Comparison of ENCODE assay signal across 8 mouse cellular contexts in genomic region chr14:52257484-52258213, GRCm38 (mm10). TPM values are rescaled to one million over a fixed set of nuclear protein-coding genes. Genes with fewer than 3 reads are reported as not detected.
DNase-seq lines count a peak whose midpoint lies in the region; ATAC-seq and TF ChIP-seq lines count a peak whose summit lies in the region.

TSS of gene Chd8 (minus strand) at chr14:52257780.

- peak; percentile 100 for ATAC-seq in forebrain, embryonic 12.5 days (ENCODE audit: low FRiP score)
- ATAC-seq in heart, postnatal 0 days (ENCODE audit: insufficient read depth, low read depth) = peak; percentile 100
- ATAC-seq in liver, postnatal 0 days = peak; percentile 100
- ATAC-seq in neural tube, embryonic 14.5 days (ENCODE audit: low read depth) = peak; percentile 100

- no peaks in the 10 kb centered on the region for H3K9me3 ChIP-seq in E14TG2a.4 (ENCODE audit: low read length)
- no peaks in the 10 kb centered on the region for H3K9me3 ChIP-seq in forebrain, embryonic 12.5 days
- H3K9me3 ChIP-seq in heart, postnatal 0 days (replicated peaks; ENCODE audit: control insufficient read depth, low read length) = no peaks in the 10 kb centered on the region
- H3K9me3 ChIP-seq in liver, postnatal 0 days (ENCODE audit: low read length) = no peaks in the 10 kb centered on the region
- no peaks in the 10 kb centered on the region for H3K9me3 ChIP-seq in neural tube, embryonic 14.5 days (ENCODE audit: control insufficient read depth, low read length)

- DNase-seq in c-Kit-positive CD71-positive TER-119-positive erythroid progenitor cells, embryonic 14.5 days (ENCODE audit: low spot score) = peak; percentile 95
- peak; percentile 96 for DNase-seq in heart, postnatal 0 days (ENCODE audit: low spot score)
- peak; percentile 88 for DNase-seq in large intestine, adult 2 months (ENCODE audit: low read depth, low spot score)
- peak; percentile 98 for DNase-seq in liver, postnatal 0 days
- peak; percentile 97 for DNase-seq in testis, postnatal 10 days (ENCODE audit: low spot score)

- H3K36me3 ChIP-seq in E14TG2a.4 (ENCODE audit: insufficient read depth, low read length) = peaks cover 7% of the 10 kb centered on the region
- H3K36me3 ChIP-seq in forebrain, embryonic 12.5 days (replicated peaks) = peaks cover 3% of the 10 kb centered on the region; the same call in 1 of the 2 replicates
- H3K36me3 ChIP-seq in heart, postnatal 0 days (replicated peaks; ENCODE audit: control insufficient read depth, insufficient read depth, low read length) = peaks cover 10% of the 10 kb centered on the region
- no peaks in the 10 kb centered on the region for H3K36me3 ChIP-seq in liver, postnatal 0 days (replicated peaks; ENCODE audit: insufficient read depth, low read length)
- H3K36me3 ChIP-seq in neural tube, embryonic 14.5 days (ENCODE audit: control insufficient read depth, insufficient read depth, low read length) = 0 out of 2 replicates have a peak, but pooled peaks cover 2% of the 10 kb centered on the region

- no peaks in the 10 kb centered on the region for H3K27me3 ChIP-seq in E14TG2a.4 (ENCODE audit: insufficient read depth, low read length)
- no peaks in the 10 kb centered on the region for H3K27me3 ChIP-seq in forebrain, embryonic 12.5 days
- no peaks in the 10 kb centered on the region for H3K27me3 ChIP-seq in heart, postnatal 0 days (ENCODE audit: control insufficient read depth, insufficient read depth, low read length)
- no peaks in the 10 kb centered on the region for H3K27me3 ChIP-seq in liver, postnatal 0 days (ENCODE audit: insufficient read depth, low read length)
- H3K27me3 ChIP-seq in neural tube, embryonic 14.5 days (ENCODE audit: control insufficient read depth, insufficient read depth, low read length) = no peaks in the 10 kb centered on the region

- H3K9ac ChIP-seq in forebrain, embryonic 12.5 days = peak within 1 kb of the TSS; percentile 87
- H3K9ac ChIP-seq in heart, postnatal 0 days (replicated peaks; ENCODE audit: low read depth, low read length) = peak within 1 kb of the TSS; percentile 86
- H3K9ac ChIP-seq in liver, postnatal 0 days (replicated peaks) = peak within 1 kb of the TSS; percentile 91
- H3K9ac ChIP-seq in neural tube, embryonic 14.5 days (replicated peaks; ENCODE audit: low read depth, low read length) = peak within 1 kb of the TSS; percentile 84

- H3K4me2 ChIP-seq in forebrain, embryonic 12.5 days = peak within 1 kb of the TSS; percentile 72
- peak within 1 kb of the TSS; percentile 86 for H3K4me2 ChIP-seq in heart, postnatal 0 days (ENCODE audit: low read depth, low read length)
- peak within 1 kb of the TSS; percentile 87 for H3K4me2 ChIP-seq in liver, postnatal 0 days (ENCODE audit: low read depth, low read length)
- H3K4me2 ChIP-seq in neural tube, embryonic 14.5 days (ENCODE audit: low read depth, low read length) = peak within 1 kb of the TSS; percentile 62

- H3K4me1 ChIP-seq in E14TG2a.4 (replicated peaks; ENCODE audit: low read depth, low read length) = peaks cover 46% of the 10 kb centered on the region
- H3K4me1 ChIP-seq in forebrain, embryonic 12.5 days = peaks cover 23% of the 10 kb centered on the region
- H3K4me1 ChIP-seq in heart, postnatal 0 days (ENCODE audit: control insufficient read depth, insufficient read depth) = peaks cover 11% of the 10 kb centered on the region; the same call in 1 of the 2 replicates
- peaks cover 14% of the 10 kb centered on the region for H3K4me1 ChIP-seq in liver, postnatal 0 days (ENCODE audit: insufficient read depth)
- peaks cover 10% of the 10 kb centered on the region for H3K4me1 ChIP-seq in neural tube, embryonic 14.5 days (ENCODE audit: control insufficient read depth, insufficient read depth, low read length)

- peak; percentile 8; the same call in 1 of the 2 replicates for TF ChIP-seq CTCF in E14TG2a.4 (conservative IDR thresholded peaks at IDR 0.05; ENCODE audit: low read length)
- peak; percentile 75 for TF ChIP-seq CTCF in heart, postnatal 0 days (IDR thresholded peaks at IDR 0.05; ENCODE audit: low read depth)
- peak; percentile 96 for TF ChIP-seq CTCF in liver, postnatal 0 days (IDR thresholded peaks at IDR 0.05; ENCODE audit: low read depth)

- TF ChIP-seq EP300 in heart, postnatal 0 days (IDR thresholded peaks at IDR 0.05; ENCODE audit: low read depth) = peak; percentile 78; the same call in 1 of the 2 replicates
- TF ChIP-seq EP300 in liver, postnatal 0 days (IDR thresholded peaks at IDR 0.05; ENCODE audit: low read depth) = peak; percentile 59; the same call in 1 of the 2 replicates

- under 1% methylated on average over 54 of the region's 54 CpGs for WGBS in forebrain, embryonic 12.5 days
- WGBS in heart, postnatal 0 days = under 1% methylated on average over 54 of the region's 54 CpGs
- under 1% methylated on average over 54 of the region's 54 CpGs for WGBS in large intestine, adult 2 months
- WGBS in liver, postnatal 0 days (ENCODE audit: insufficient replicate concordance) = under 1% methylated on average over 53 of the region's 54 CpGs
- WGBS in neural tube, embryonic 14.5 days = under 1% methylated on average over 54 of the region's 54 CpGs

- H3K27ac ChIP-seq in forebrain, embryonic 12.5 days = peak within 1 kb of the TSS; percentile 94
- H3K27ac ChIP-seq in heart, postnatal 0 days (ENCODE audit: low read depth) = peak within 1 kb of the TSS; percentile 95
- H3K27ac ChIP-seq in liver, postnatal 0 days (ENCODE audit: low read depth) = peak within 1 kb of the TSS; percentile 94
- H3K27ac ChIP-seq in neural tube, embryonic 14.5 days (ENCODE audit: low read depth, low read length) = peak within 1 kb of the TSS; percentile 93

- peak within 1 kb of the TSS; percentile 95 for H3K4me3 ChIP-seq in E14TG2a.4 (replicated peaks; ENCODE audit: low read length)
- peak within 1 kb of the TSS; percentile 84 for H3K4me3 ChIP-seq in forebrain, embryonic 12.5 days (replicated peaks)
- H3K4me3 ChIP-seq in heart, postnatal 0 days (ENCODE audit: low read depth, low read length) = peak within 1 kb of the TSS; percentile 86
- peak within 1 kb of the TSS; percentile 96 for H3K4me3 ChIP-seq in liver, postnatal 0 days (ENCODE audit: low read depth, low read length)
- H3K4me3 ChIP-seq in neural tube, embryonic 14.5 days (ENCODE audit: low read depth, low read length) = peak within 1 kb of the TSS; percentile 85

RNA-seq across cellular contexts. Expression of gene Chd8, which starts in this region (rescaled TPM):
- 57.8 and 65.9 TPM in 2 replicates for polyA plus RNA-seq in forebrain, embryonic 12.5 days (2016; fragmentation: Nextera tagmentation; extraction: Ambion mirVana)
- 18.1 and 28.8 TPM in 2 replicates for total RNA-seq in heart, postnatal 0 days (2014; rRNA removed; ENCODE audit: low replicate concordance)
- 12.9 and 13.0 TPM in 2 replicates for polyA plus RNA-seq in heart, postnatal 0 days (2015; fragmentation: Nextera tagmentation; extraction: Ambion mirVana)
- polyA plus RNA-seq in large intestine, adult 2 months (2012; rRNA removed) = 20.0 and 23.9 TPM in 2 replicates
- polyA plus RNA-seq in liver, postnatal 0 days (2015; fragmentation: Nextera tagmentation; extraction: Ambion mirVana) = 8.5 and 10.0 TPM in 2 replicates
- 49.6 and 59.6 TPM in 2 replicates for polyA plus RNA-seq in neural tube, embryonic 14.5 days (2014; fragmentation: Nextera tagmentation; extraction: Ambion mirVana)

Comparison
In these comparisons a context has a peak if more than half of its experiments do, and no peak if none do; other contexts are left out.
1. Peak in every context shown above with its lines: DNase-seq, ATAC-seq, H3K4me3 ChIP-seq and H3K27ac ChIP-seq.
2. CTCF ChIP-seq: peak in every context shown above with its lines; median percentile 96 in liver, postnatal 0 days; 75 in heart, postnatal 0 days; 8 in E14TG2a.4.